In the genomic region with DNA sequence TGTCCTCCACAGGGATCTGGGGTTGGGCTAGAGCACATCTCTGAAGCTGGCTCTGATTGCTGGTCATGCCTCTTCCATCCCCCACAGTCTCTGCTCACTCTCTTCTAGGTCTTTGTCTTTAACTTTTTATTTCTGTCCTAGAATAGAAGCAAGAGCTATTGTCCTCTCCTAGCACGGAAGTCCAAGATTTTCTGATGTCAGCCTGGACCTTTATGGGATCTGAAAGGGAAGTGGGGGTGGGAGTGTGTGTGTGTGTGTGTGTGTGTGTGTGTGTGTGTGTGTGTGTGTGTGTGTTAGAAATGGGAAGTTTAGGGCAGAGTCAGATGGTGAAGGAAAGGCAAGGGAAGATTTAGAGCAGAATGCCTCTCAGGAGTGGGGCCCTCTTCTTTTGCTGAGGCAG, we compare ENCODE assay signal across 15 mouse cellular contexts. TPM values are rescaled to one million over a fixed set of nuclear protein-coding genes. Genes with fewer than 3 reads are reported as not detected.
DNase-seq lines count a peak whose midpoint lies in the region; ATAC-seq and TF ChIP-seq lines count a peak whose summit lies in the region.
"Had no signal": no experiment of that assay in that cellular context is flagged by ENCODE, and none has a peak within 500 bp of the region (broad histone marks: within the 10 kb centered on the region; RNA-seq: fewer than 3 reads in every experiment).

No protein-coding gene starts in this region.

- TF ChIP-seq CTCF in kidney, postnatal 0 days (IDR thresholded peaks at IDR 0.05; ENCODE audit: low read depth): no peak

- no peak overlapping the region for H3K9ac ChIP-seq in forebrain, embryonic 13.5 days
- no peak overlapping the region for H3K9ac ChIP-seq in kidney, postnatal 0 days (ENCODE audit: low read depth, low read length)
- H3K9ac ChIP-seq in stomach, embryonic 14.5 days (replicated peaks; ENCODE audit: low read depth, low read length): no peak overlapping the region
- H3K9ac ChIP-seq: limb, embryonic 13.5 days; neural tube, embryonic 15.5 days had no signal

- DNase-seq in forebrain, embryonic 10.5 days (ENCODE audit: extremely low spot score, low spot score): no peak
- DNase-seq in kidney, adult 9 months: peak; percentile 35
- DNase-seq in kidney, adult 11 months: no peak
- peak; percentile 57 for DNase-seq in kidney, postnatal 0 days (ENCODE audit: low spot score)
- DNase-seq in ovary, postnatal 14 days (ENCODE audit: low spot score): no peak
- no peak for DNase-seq in spleen, postnatal 10 days (ENCODE audit: low spot score in 2 of 2)
- DNase-seq: adrenal gland, postnatal 10 days; cerebellum, postnatal 10 days; gastrocnemius, postnatal 10 days; thymus, postnatal 36 days had no signal

- H3K4me1 ChIP-seq in forebrain, embryonic 10.5 days: peaks cover 58% of the 10 kb centered on the region
- peaks cover 21% of the 10 kb centered on the region for H3K4me1 ChIP-seq in forebrain, embryonic 13.5 days
- peaks cover 19% of the 10 kb centered on the region; the same call in 1 of the 2 replicates for H3K4me1 ChIP-seq in kidney, postnatal 0 days (replicated peaks; ENCODE audit: insufficient read depth, low read length)
- peaks cover 5% of the 10 kb centered on the region; the same call in 1 of the 2 replicates for H3K4me1 ChIP-seq in stomach, embryonic 14.5 days (ENCODE audit: control insufficient read depth, insufficient read depth, low read length)

- ATAC-seq in forebrain, embryonic 13.5 days: no peak
- ATAC-seq in kidney, postnatal 0 days (replicated peaks; ENCODE audit: low FRiP score, low read depth): no peak
- ATAC-seq in stomach, embryonic 14.5 days (ENCODE audit: insufficient number of reproducible peaks, insufficient read depth, low FRiP score, low read depth): no peak

- H3K36me3 ChIP-seq in forebrain, embryonic 10.5 days (replicated peaks): no peaks in the 10 kb centered on the region
- no peaks in the 10 kb centered on the region for H3K36me3 ChIP-seq in forebrain, embryonic 13.5 days (ENCODE audit: poor library complexity, severe bottlenecking)
- no peaks in the 10 kb centered on the region for H3K36me3 ChIP-seq in kidney, postnatal 0 days (ENCODE audit: insufficient read depth, low read length)
- no peaks in the 10 kb centered on the region for H3K36me3 ChIP-seq in stomach, embryonic 14.5 days (ENCODE audit: control insufficient read depth, insufficient read depth, low read length)
- H3K36me3 ChIP-seq: limb, embryonic 13.5 days; neural tube, embryonic 15.5 days had no signal

- H3K9me3 ChIP-seq in forebrain, embryonic 10.5 days: no peaks in the 10 kb centered on the region
- no peaks in the 10 kb centered on the region for H3K9me3 ChIP-seq in forebrain, embryonic 13.5 days (replicated peaks)
- no peaks in the 10 kb centered on the region for H3K9me3 ChIP-seq in kidney, postnatal 0 days (replicated peaks; ENCODE audit: low read length)
- no peaks in the 10 kb centered on the region for H3K9me3 ChIP-seq in stomach, embryonic 14.5 days (ENCODE audit: control insufficient read depth, low read depth, low read length)
- H3K9me3 ChIP-seq: limb, embryonic 13.5 days; neural tube, embryonic 15.5 days had no signal

- no peak overlapping the region for H3K4me3 ChIP-seq in forebrain, embryonic 10.5 days
- H3K4me3 ChIP-seq in forebrain, embryonic 13.5 days: no peak overlapping the region
- H3K4me3 ChIP-seq in kidney, postnatal 0 days (replicated peaks; ENCODE audit: low read depth, low read length): no peak overlapping the region
- no peak overlapping the region for H3K4me3 ChIP-seq in stomach, embryonic 14.5 days (ENCODE audit: low read depth, low read length)
- H3K4me3 ChIP-seq: limb, embryonic 13.5 days; neural tube, embryonic 15.5 days had no signal

- 74% methylated on average over 1 of the region's 1 CpGs for WGBS in forebrain, embryonic 10.5 days
- 18% methylated on average over 1 of the region's 1 CpGs for WGBS in forebrain, embryonic 13.5 days
- 48% methylated on average over 1 of the region's 1 CpGs for WGBS in kidney, postnatal 0 days
- WGBS in stomach, embryonic 14.5 days: 46% methylated on average over 1 of the region's 1 CpGs

- no peak overlapping the region for H3K4me2 ChIP-seq in forebrain, embryonic 13.5 days
- H3K4me2 ChIP-seq in kidney, postnatal 0 days (ENCODE audit: low read length): no peak overlapping the region
- no peak overlapping the region for H3K4me2 ChIP-seq in stomach, embryonic 14.5 days (replicated peaks; ENCODE audit: low read depth, low read length)
- H3K4me2 ChIP-seq: limb, embryonic 13.5 days; neural tube, embryonic 15.5 days had no signal

- H3K27ac ChIP-seq in forebrain, embryonic 10.5 days: 0 out of 2 replicates have a peak overlapping the region, but pooled peaks have one; percentile 51
- no peak overlapping the region for H3K27ac ChIP-seq in forebrain, embryonic 13.5 days
- no peak overlapping the region for H3K27ac ChIP-seq in kidney, postnatal 0 days
- H3K27ac ChIP-seq in stomach, embryonic 14.5 days (ENCODE audit: low read length): peak overlapping the region; percentile 48; the same call in 1 of the 2 replicates
- H3K27ac ChIP-seq: limb, embryonic 13.5 days; neural tube, embryonic 15.5 days had no signal

- H3K27me3 ChIP-seq in forebrain, embryonic 10.5 days (ENCODE audit: poor library complexity, severe bottlenecking): peaks cover 29% of the 10 kb centered on the region
- no peaks in the 10 kb centered on the region for H3K27me3 ChIP-seq in forebrain, embryonic 13.5 days
- H3K27me3 ChIP-seq in kidney, postnatal 0 days (ENCODE audit: insufficient read depth, low read length): no peaks in the 10 kb centered on the region
- no peaks in the 10 kb centered on the region for H3K27me3 ChIP-seq in stomach, embryonic 14.5 days (ENCODE audit: control insufficient read depth, insufficient read depth, low read length)

RNA-seq across cellular contexts. Expression of a gene that starts 3.1 kb away (rescaled TPM):
- polyA plus RNA-seq in forebrain, embryonic 10.5 days (2016; fragmentation: Nextera tagmentation; extraction: Ambion mirVana): 0.09 TPM in 1 of 2 replicates, not detected in the other
- 0.11 and 0.14 TPM in 2 replicates for polyA plus RNA-seq in forebrain, embryonic 13.5 days (2015; fragmentation: Nextera tagmentation; extraction: Ambion mirVana)
- polyA plus RNA-seq in kidney, postnatal 0 days (2015; fragmentation: Nextera tagmentation; extraction: Ambion mirVana): 1.0 and 1.6 TPM in 2 replicates
- 1.0 and 1.2 TPM in 2 replicates for polyA plus RNA-seq in stomach, embryonic 14.5 days (2014; fragmentation: Nextera tagmentation; extraction: Ambion mirVana)

RNA-seq across cellular contexts. Expression of a gene that starts 32.0 kb away (rescaled TPM):
- 1.4 and 1.6 TPM in 2 replicates for polyA plus RNA-seq in forebrain, embryonic 10.5 days (2016; fragmentation: Nextera tagmentation; extraction: Ambion mirVana)
- 1.4 and 2.2 TPM in 2 replicates for polyA plus RNA-seq in forebrain, embryonic 13.5 days (2015; fragmentation: Nextera tagmentation; extraction: Ambion mirVana)
- 1.1 and 1.3 TPM in 2 replicates for polyA plus RNA-seq in kidney, postnatal 0 days (2015; fragmentation: Nextera tagmentation; extraction: Ambion mirVana)
- polyA plus RNA-seq in stomach, embryonic 14.5 days (2014; fragmentation: Nextera tagmentation; extraction: Ambion mirVana): 1.9 and 2.9 TPM in 2 replicates

RNA-seq across cellular contexts. Expression of a gene that starts 37.7 kb away (rescaled TPM):
- polyA plus RNA-seq in forebrain, embryonic 10.5 days (2016; fragmentation: Nextera tagmentation; extraction: Ambion mirVana): not detected in 2 replicates
- not detected in 2 replicates for polyA plus RNA-seq in forebrain, embryonic 13.5 days (2015; fragmentation: Nextera tagmentation; extraction: Ambion mirVana)
- 0.16 and 0.18 TPM in 2 replicates for polyA plus RNA-seq in kidney, postnatal 0 days (2015; fragmentation: Nextera tagmentation; extraction: Ambion mirVana)
- 0.45 TPM in 1 of 2 replicates, not detected in the other for polyA plus RNA-seq in stomach, embryonic 14.5 days (2014; fragmentation: Nextera tagmentation; extraction: Ambion mirVana)
- polyA plus RNA-seq: neural tube, embryonic 15.5 days; testis, adult 2 months had no signal

RNA-seq across cellular contexts. Expression of a gene that starts 49.7 kb away (rescaled TPM):
- 0.32 TPM in 1 of 2 replicates, not detected in the other for polyA plus RNA-seq in forebrain, embryonic 10.5 days (2016; fragmentation: Nextera tagmentation; extraction: Ambion mirVana)
- not detected in 2 replicates for polyA plus RNA-seq in forebrain, embryonic 13.5 days (2015; fragmentation: Nextera tagmentation; extraction: Ambion mirVana)
- not detected in 2 replicates for polyA plus RNA-seq in kidney, postnatal 0 days (2015; fragmentation: Nextera tagmentation; extraction: Ambion mirVana)
- not detected in 2 replicates for polyA plus RNA-seq in stomach, embryonic 14.5 days (2014; fragmentation: Nextera tagmentation; extraction: Ambion mirVana)
- polyA plus RNA-seq: testis, adult 2 months had no signal

RNA-seq across cellular contexts. Expression of a gene that starts 52.8 kb away (rescaled TPM):
- 69.7 and 71.1 TPM in 2 replicates for polyA plus RNA-seq in forebrain, embryonic 10.5 days (2016; fragmentation: Nextera tagmentation; extraction: Ambion mirVana)
- polyA plus RNA-seq in forebrain, embryonic 13.5 days (2015; fragmentation: Nextera tagmentation; extraction: Ambion mirVana): 52.9 and 55.8 TPM in 2 replicates
- 225 and 250 TPM in 2 replicates for polyA plus RNA-seq in kidney, postnatal 0 days (2015; fragmentation: Nextera tagmentation; extraction: Ambion mirVana)
- 188 and 196 TPM in 2 replicates for polyA plus RNA-seq in stomach, embryonic 14.5 days (2014; fragmentation: Nextera tagmentation; extraction: Ambion mirVana)

Comparison
In these comparisons a context has a peak if more than half of its experiments do, and no peak if none do; other contexts are left out.
1. DNase-seq: peak in kidney, adult 9 months (single experiment) and kidney, postnatal 0 days (single experiment); none in forebrain, embryonic 10.5 days (single experiment), kidney, adult 11 months (single experiment), ovary, postnatal 14 days (single experiment) and spleen, postnatal 10 days (0 of 2).
2. H3K27ac ChIP-seq: peak in forebrain, embryonic 10.5 days (single experiment) and stomach, embryonic 14.5 days (single experiment); none in forebrain, embryonic 13.5 days (single experiment) and kidney, postnatal 0 days (single experiment).